Mouse (Mus musculus) Patski (cell line): ENCODE measurements around the gene Abcc8. TPM values are rescaled to one million over a fixed set of nuclear protein-coding genes. Genes with fewer than 3 reads are reported as not detected.

Source experiments
- ATAC-seq: fragments of 100-300 bp; one replicate; pipeline ENCODE4 v1.8.0; 2021
- CTCF ChIA-PET: fragments of 350-600 bp; sonication (Branson Sonifier 250); formaldehyde crosslinking; loops from one replicate; lab custom pipeline; 2022; ENCODE audit warnings: inconsistent platforms; lab: Charles Lee
- POLR2A ChIA-PET: fragments of 350-600 bp; sonication (Branson Sonifier 250); formaldehyde crosslinking; loops from one replicate; lab custom pipeline; 2022; ENCODE audit warnings: antibody characterized with exemption, inconsistent platforms; lab: Charles Lee
- DNase-seq: peaks from one replicate; pipeline ENCODE4 v3.0.0-alpha.2; 2011; ENCODE audit warnings: low read depth, low spot score
- H3K27me3 ChIP-seq: fragments of 371-371 bp; one replicate; pipeline ENCODE4 v1.5.1; 2021
- CTCF ChIP-seq: fragments of 100-300 bp; IDR thresholded peaks from one replicate; pipeline ENCODE4 v1.5.1; 2021
- in situ Hi-C: fragments of 300-500 bp; cut with MboI; formaldehyde crosslinking; loops from 3 replicates; pipeline ENCODE4 v1.11.1; 2018; ENCODE audit warnings: low pct_unique_long_range_greater_than_20kb, mixed read lengths
- polyA plus RNA-seq: library from polyadenylated mRNA; unstranded; gene quantifications from one replicate; pipeline ENCODE4 v1.2.3, GENCODE M21; 2021

The Abcc8 gene
- polyA plus RNA-seq: not detected

GRCm38 (mm10) chr7:46179431-46180275, at the start of gene Abcc8:
Abcc8 (minus strand) TSS chr7:46180033.
- ChIA-PET POLR2A (interaction anchor here (0.6 kb wide), 1 partner anchor 19 kb away, joined by 3 read pairs; no protein-coding TSS in a partner anchor), CTCF (no interaction called here)
- DNase-seq (no peak), ATAC-seq (no peak)
- H3K27me3 ChIP-seq: peaks cover 10% of the 10 kb centered on the region
- in situ Hi-C loops: loop anchor here (5.0 kb wide), 1 partner anchor 77 kb away; the partner anchor contains the start of gene Kcnj11
- TF ChIP-seq CTCF: no peak

GRCm38 (mm10) chr7:46226936-46227335, 47.1 kb upstream of the Abcc8 start:
- DNase-seq (no peak), ATAC-seq (no peak)
- in situ Hi-C loops: no loop called here
- H3K27me3 ChIP-seq: peaks cover 3% of the 10 kb centered on the region
- ChIA-PET CTCF (interaction anchor here (1.7 to 3.0 kb wide), 2 partner anchors 9 to 130 kb away, joined by 3 to 15 read pairs; no protein-coding TSS in a partner anchor), POLR2A (no interaction called here)
- TF ChIP-seq CTCF: no peak

GRCm38 (mm10) chr7:46226253-46226652, 46.4 kb upstream of the Abcc8 start:
- in situ Hi-C loops: no loop called here
- ATAC-seq: no peak
- DNase-seq: no peak
- POLR2A ChIA-PET: interaction anchor here (0.6 kb wide), 1 partner anchor 532 kb away, joined by 4 read pairs; no protein-coding TSS in a partner anchor
- no peak for TF ChIP-seq CTCF
- H3K27me3 ChIP-seq: peaks cover 6% of the 10 kb centered on the region
- CTCF ChIA-PET: interaction anchor here (1.1 to 3.0 kb wide), 3 partner anchors 9 to 129 kb away, joined by 3 to 15 read pairs (median 3); partner anchors contain the start of gene Ush1c

GRCm38 (mm10) chr7:46220591-46221129, 40.8 kb upstream of the Abcc8 start:
- in situ Hi-C loops: no loop called here
- ATAC-seq (no peak), DNase-seq (no peak)
- H3K27me3 ChIP-seq: peaks cover 17% of the 10 kb centered on the region
- POLR2A ChIA-PET: no interaction called here
- CTCF ChIA-PET: interaction anchor here (1.1 kb wide), 1 partner anchor 53 kb away, joined by 3 read pairs; no protein-coding TSS in a partner anchor
- no peak for TF ChIP-seq CTCF

GRCm38 (mm10) chr7:46218415-46218814, 38.6 kb upstream of the Abcc8 start:
- TF ChIP-seq CTCF: no peak
- no peak for ATAC-seq
- POLR2A ChIA-PET: no interaction called here
- CTCF ChIA-PET: no interaction called here
- in situ Hi-C loops: no loop called here
- H3K27me3 ChIP-seq: peaks cover 18% of the 10 kb centered on the region
- no peak for DNase-seq

- in situ Hi-C loops: no loop called here
- peaks cover 22% of the 10 kb centered on the region for H3K27me3 ChIP-seq
- ChIA-PET CTCF (no interaction called here), POLR2A (interaction anchor here (0.7 kb wide), 1 partner anchor 731 kb away, joined by 4 read pairs; no protein-coding TSS in a partner anchor)
- TF ChIP-seq CTCF: no peak
- ATAC-seq: no peak
- no peak for DNase-seq
These were observed 36.6 kb upstream of the Abcc8 start for GRCm38 (mm10) chr7:46216481-46216880.

GRCm38 (mm10) chr7:46210276-46210675, 30.4 kb upstream of the Abcc8 start:
- ChIA-PET POLR2A (interaction anchor here (0.7 kb wide), 1 partner anchor 295 kb away, joined by 3 read pairs; no protein-coding TSS in a partner anchor), CTCF (interaction anchor here (1.3 kb wide), 1 partner anchor 114 kb away, joined by 4 read pairs; no protein-coding TSS in a partner anchor)
- no peak for DNase-seq
- H3K27me3 ChIP-seq: peaks cover 29% of the 10 kb centered on the region
- in situ Hi-C loops: no loop called here
- ATAC-seq: no peak
- no peak for TF ChIP-seq CTCF

GRCm38 (mm10) chr7:46208131-46208530, 28.3 kb upstream of the Abcc8 start:
- no peak for DNase-seq
- CTCF ChIA-PET: no interaction called here
- ATAC-seq: no peak
- peaks cover 26% of the 10 kb centered on the region for H3K27me3 ChIP-seq
- no peak for TF ChIP-seq CTCF
- POLR2A ChIA-PET: no interaction called here
- in situ Hi-C loops: no loop called here

- TF ChIP-seq CTCF: no peak
- DNase-seq (no peak), ATAC-seq (no peak)
- H3K27me3 ChIP-seq: peaks cover 18% of the 10 kb centered on the region
- ChIA-PET POLR2A (no interaction called here), CTCF (no interaction called here)
- in situ Hi-C loops: loop anchor here (5.0 kb wide), 1 partner anchor 102 kb away; the partner anchor contains the start of gene Kcnj11
These were observed 24.9 kb upstream of the Abcc8 start for GRCm38 (mm10) chr7:46204775-46205174.

- POLR2A ChIA-PET: no interaction called here
- TF ChIP-seq CTCF: no peak
- peaks cover 14% of the 10 kb centered on the region for H3K27me3 ChIP-seq
- in situ Hi-C loops: loop anchor here (5.0 kb wide), 1 partner anchor 102 kb away; the partner anchor contains the start of gene Kcnj11
- DNase-seq (no peak), ATAC-seq (no peak)
- CTCF ChIA-PET: no interaction called here
These were observed 24.2 kb upstream of the Abcc8 start for GRCm38 (mm10) chr7:46204046-46204471.

GRCm38 (mm10) chr7:46201649-46202048, 21.8 kb upstream of the Abcc8 start:
- H3K27me3 ChIP-seq: peaks cover 16% of the 10 kb centered on the region
- ATAC-seq (no peak), DNase-seq (no peak)
- CTCF ChIA-PET: no interaction called here
- POLR2A ChIA-PET: no interaction called here
- in situ Hi-C loops: loop anchor here (5.0 kb wide), 1 partner anchor 99 kb away; the partner anchor contains the start of gene Kcnj11
- no peak for TF ChIP-seq CTCF
